Mouse (Mus musculus) testis, adult 2 months (tissue): ENCODE data around the gene Igf1r.

Source experiments
- CTCF ChIP-seq: fragments of 200-500 bp; IDR thresholded peaks from 2 replicates; pipeline ENCODE4 v1.5.1; 2012; ENCODE audit warnings: low read depth, mild to moderate bottlenecking, inconsistent platforms, low read length, moderate library complexity; ENCODE audit not compliant: control insufficient read depth, insufficient read depth, insufficient replicate concordance
- POLR2A ChIP-seq: fragments of 200-500 bp; IDR thresholded peaks from 2 replicates; pipeline ENCODE4 v1.6.1; 2012; ENCODE audit warnings: low read depth, mild to moderate bottlenecking, inconsistent platforms, low read length, moderate library complexity; ENCODE audit not compliant: control insufficient read depth

DNA sequence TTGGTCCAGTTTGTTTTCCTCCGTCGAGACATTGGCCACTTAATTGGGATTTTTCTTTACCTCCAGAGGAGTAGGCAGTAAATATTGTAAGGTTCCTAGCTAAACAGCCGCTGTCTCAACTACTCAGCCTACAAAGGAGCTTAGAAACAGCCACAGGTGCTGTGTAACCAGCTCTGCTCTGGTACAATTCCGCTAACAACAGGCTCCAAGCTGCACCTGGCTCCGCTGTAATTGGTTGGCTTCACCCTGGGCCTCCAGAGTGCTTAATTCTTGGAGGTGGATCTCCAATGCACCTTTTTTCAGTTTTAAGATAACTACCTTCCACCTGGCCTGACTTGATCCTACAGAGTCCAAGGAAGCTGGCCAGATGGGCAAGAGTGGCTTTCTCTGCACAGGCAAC lies 271.4 kb downstream of the Igf1r start:
- TF ChIP-seq CTCF: no peak
- no peak for TF ChIP-seq POLR2A
